Mouse (Mus musculus) stomach, postnatal 0 days (tissue): ENCODE results near the gene Map3k5.

ENCODE experiments used
- CTCF ChIP-seq: IDR thresholded peaks from 2 replicates; pipeline ENCODE4 v1.5.1; 2016; ENCODE audit warnings: antibody characterized with exemption, low read depth, mild to moderate bottlenecking, moderate library complexity
- EP300 ChIP-seq: optimal IDR thresholded peaks from 2 replicates; pipeline ENCODE3; 2016; ENCODE audit warnings: antibody characterized with exemption

GRCm38 (mm10) chr10:19966597-19966996, 32.3 kb downstream of the Map3k5 start:
- TF ChIP-seq CTCF (no peak), EP300 (no peak)
